Mouse (Mus musculus): ENCODE measurements around the gene Khk. TPM values are rescaled to one million over a fixed set of nuclear protein-coding genes. Genes with fewer than 3 reads are reported as not detected.

Gene Khk
- total RNA-seq, 2 experiments from 2014 or later: 10.1 to 13.6 TPM

DNA sequence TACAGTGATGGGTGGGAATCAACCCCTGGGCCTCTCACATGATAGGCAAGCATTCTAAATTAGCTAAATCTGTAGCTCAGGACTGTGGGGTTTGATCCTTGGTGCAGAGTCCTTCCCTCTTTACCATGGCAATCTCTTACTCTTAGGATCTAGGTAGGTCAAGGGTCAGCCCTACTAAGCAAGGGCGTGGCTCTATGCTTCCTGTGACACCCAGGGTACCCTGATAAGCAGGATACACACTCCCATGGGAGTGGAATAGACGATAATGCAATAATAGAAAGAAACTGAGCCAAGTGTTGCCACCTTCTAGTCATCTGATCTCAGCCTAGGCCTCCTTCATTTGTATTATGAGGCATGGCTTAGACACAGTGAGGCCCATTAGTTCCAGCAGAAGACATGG lies 48.2 kb downstream of the Khk start:
- DNase-seq: no peak

DNA sequence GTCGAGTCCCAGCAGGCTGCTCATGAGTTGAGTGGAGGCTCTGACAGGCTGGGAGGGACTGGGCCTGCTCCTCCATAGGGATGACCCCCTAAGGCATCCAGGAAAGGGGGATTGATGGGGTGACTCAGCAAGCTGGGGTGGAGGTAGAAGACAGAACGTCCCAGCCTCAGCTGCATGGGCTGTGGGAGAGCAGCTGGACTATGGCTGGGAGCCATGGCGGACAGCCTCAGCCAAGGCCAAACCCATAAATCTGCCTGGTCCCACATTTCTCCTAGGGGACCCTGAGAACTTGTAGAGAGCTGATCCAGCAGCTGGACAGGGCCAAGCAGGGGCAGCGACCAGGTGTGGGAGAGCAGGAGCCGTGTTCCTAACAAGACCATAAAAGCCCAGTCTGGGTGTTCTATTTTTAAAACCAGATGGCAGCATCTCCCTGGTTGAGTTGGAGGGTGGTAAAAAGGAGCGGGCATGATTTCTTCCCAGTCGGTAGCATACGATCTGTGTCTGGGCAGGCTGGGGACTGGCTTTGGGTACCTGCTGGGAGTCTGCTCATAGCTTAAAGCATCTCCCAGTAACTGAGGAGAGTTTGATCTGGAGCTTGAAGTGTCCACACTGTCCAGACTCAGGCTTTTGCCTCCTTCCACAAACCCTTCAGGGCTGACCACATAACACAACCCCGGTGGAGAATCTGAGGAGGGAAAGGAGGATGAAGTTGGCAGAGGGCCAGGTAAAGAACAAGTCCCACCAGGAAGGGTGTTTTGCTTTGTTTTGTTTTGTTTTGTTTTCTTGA lies 53.8 kb downstream of the Khk start:
- no peak for DNase-seq

Other genes with a start within 250 kb of the Khk start
- gene Dpysl5, start 209.9 kb upstream of the Khk start, total RNA-seq (2021): 10 to 100 TPM; 35.6 to 40.2 TPM
- 100 to 1,000 TPM; 239 to 251 TPM for gene Mapre3, start 106.8 kb upstream of the Khk start, total RNA-seq (2021)
- gene Tmem214, start 53.4 kb upstream of the Khk start, total RNA-seq (2021): 10 to 100 TPM; 67.5 to 80.3 TPM
- gene Agbl5, start 32.7 kb upstream of the Khk start, total RNA-seq (2021): 10 to 100 TPM; 12.8 to 17.3 TPM
- gene Ost4, start 13.6 kb upstream of the Khk start, total RNA-seq (2021): 10 to 100 TPM; 97.4 to 99.4 TPM
- 1 to 10 TPM; 2.0 to 2.3 TPM for gene Emilin1, start 8.0 kb upstream of the Khk start, total RNA-seq (2021)
- 10 to 100 TPM; 16.5 to 16.7 TPM for gene Cgref1, start 24.2 kb downstream of the Khk start, total RNA-seq (2021)
- gene Preb, start 38.9 kb downstream of the Khk start, total RNA-seq (2021): 100 to 1,000 TPM; 115 to 137 TPM
- gene Tcf23, start 47.2 kb downstream of the Khk start, total RNA-seq (2021): under 1 TPM; 0.10 to 0.13 TPM
- gene Atraid, start 126.9 kb downstream of the Khk start, total RNA-seq (2021): 10 to 100 TPM; 73.7 to 77.5 TPM
- gene Slc5a6, start 127.5 kb downstream of the Khk start, total RNA-seq (2021): 10 to 100 TPM; 13.7 to 14.2 TPM
- 10 to 100 TPM; 22.3 to 25.5 TPM for gene Cad, start 133.3 kb downstream of the Khk start, total RNA-seq (2021)
- gene Dnajc5g, start 184.9 kb downstream of the Khk start, total RNA-seq (2021): not detected
- 10 to 100 TPM; 73.6 to 76.8 TPM for gene Slc30a3, start 186.8 kb downstream of the Khk start, total RNA-seq (2021)
- gene Trim54, start 195.3 kb downstream of the Khk start, total RNA-seq (2021): not detected
- not detected for gene Ucn, start 217.4 kb downstream of the Khk start, total RNA-seq (2021)
- gene Mpv17, start 232.8 kb downstream of the Khk start, total RNA-seq (2021): 10 to 100 TPM; 61.2 to 62.2 TPM